Mouse (Mus musculus) bone marrow macrophage, adult 2 months (primary cell): ENCODE results near the gene Cox7a2l.

ENCODE experiments used
- CTCF ChIP-seq: IDR thresholded peaks from 2 replicates; pipeline ENCODE4 v1.5.1; 2012; ENCODE audit warnings: low read depth, mild to moderate bottlenecking, low read length, moderate library complexity
- POLR2A ChIP-seq: IDR thresholded peaks from 2 replicates; pipeline ENCODE4 v1.6.1; 2012; ENCODE audit warnings: mild to moderate bottlenecking, low read depth, low read length, borderline replicate concordance

DNA sequence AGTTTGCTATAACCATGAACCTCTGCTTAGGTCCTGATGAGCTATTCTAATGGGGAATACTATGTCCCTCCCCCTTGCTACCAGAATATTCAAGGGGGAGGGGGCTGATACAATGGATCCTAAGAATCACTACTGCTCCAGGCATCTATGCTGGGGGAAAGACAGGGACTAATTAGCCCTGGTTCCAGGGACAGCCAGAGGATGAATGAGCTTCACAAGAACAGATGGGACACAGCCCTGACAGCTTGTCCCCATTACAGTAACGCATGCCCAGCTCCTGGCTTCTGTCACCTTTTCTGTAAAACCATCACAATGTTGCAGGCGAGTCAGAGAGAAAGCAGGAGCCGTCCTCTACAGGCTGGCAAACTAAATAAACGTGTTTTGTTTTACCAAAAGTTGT, 48.4 kb upstream of the Cox7a2l start:
- no peak for TF ChIP-seq POLR2A
- TF ChIP-seq CTCF: no peak
